Mouse (Mus musculus): ENCODE measurements around the gene E4f1. TPM values are rescaled to one million over a fixed set of nuclear protein-coding genes. Genes with fewer than 3 reads are reported as not detected.
"Not testable (repeated sequence)": the region's sequence is repeated elsewhere in the genome, so short reads cannot be mapped to it uniquely, and the experiment has no call there.

E4f1 gene
- total RNA-seq, 2 experiments from 2014 or later: 15.6 to 15.9 TPM

DNA sequence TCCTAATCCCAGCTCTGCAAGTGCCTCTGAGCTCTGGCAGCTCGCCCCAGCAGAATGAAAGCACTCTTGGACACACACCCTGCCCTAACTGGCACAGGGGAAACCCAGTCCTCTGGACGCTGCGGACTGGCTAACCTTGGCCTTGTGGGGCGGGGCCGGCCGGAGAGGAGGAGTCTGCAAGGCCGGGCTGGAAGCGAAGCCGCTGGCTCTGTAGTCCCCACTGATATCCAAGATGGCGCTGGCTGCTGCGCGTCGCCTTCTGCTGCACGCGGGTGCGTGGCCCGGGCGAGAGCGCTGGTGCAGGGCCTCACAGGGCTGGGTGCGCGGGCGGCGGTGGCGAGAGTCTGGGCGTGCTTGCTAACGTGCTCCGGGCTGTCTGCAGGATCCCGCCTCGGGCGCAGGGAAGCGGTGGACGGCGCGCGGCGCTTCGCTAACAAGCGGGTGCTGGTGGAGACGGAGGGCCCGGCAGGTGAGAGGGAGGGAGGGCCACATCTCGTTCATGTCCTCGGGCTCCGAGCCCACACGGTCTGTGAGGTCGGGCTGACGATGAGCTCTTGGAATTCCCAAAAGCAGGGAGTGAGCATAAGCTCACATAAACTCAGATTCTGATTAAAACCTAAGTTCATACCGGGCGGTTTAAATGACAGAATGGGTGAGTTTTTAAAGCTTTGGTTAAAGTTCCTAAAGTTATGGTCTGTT is 43.5 kb downstream of the E4f1 start, which contains the start of gene Eci1:
TSS of gene Eci1 (plus strand) at position 171 of the 699 bp plus-strand sequence.
- intact Hi-C loops (cut with DNase I): no loop called here
- peak; percentile 96 to 97 for DNase-seq

DNA sequence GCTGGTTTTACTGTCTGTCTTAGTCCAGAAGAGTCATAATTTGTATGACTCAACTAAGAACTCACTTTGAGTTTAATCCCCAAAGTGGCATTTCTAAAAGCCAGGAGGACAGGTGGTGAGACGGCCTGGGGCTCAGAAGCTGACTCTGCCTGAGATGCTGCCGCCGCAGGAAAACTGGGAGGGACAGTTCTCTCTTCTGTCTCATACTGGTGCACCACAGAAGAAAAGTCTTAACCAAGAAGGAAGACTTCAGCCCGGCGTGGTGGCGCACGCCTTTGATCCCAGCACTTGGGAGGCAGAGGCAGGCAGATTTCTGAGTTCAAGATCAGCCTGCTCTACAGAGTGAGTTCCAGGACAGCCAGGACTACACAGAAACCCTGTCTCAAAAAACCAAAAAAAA is 44.2 kb downstream of the E4f1 start:
- intact Hi-C loops (cut with DNase I): no loop called here
- DNase-seq: no peak

DNA sequence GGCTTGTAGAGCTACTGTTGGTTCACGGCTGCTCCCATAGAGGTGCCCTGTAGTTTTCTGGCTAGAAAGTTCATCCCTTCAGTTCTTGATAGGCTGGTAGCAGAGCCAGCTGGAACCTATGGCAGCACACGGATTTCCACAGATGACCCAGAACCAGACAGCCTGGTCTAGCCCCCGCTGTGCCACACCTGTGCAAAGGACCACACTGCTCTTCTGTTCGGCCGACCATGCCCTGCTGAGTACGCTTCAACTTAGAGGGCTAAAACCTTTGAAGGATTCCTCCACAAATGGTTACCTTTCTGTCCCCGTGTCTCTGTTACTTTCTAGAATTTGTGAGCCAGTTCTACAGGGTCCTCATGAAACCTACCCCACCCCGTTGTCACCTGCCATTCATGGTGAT is 44.8 kb downstream of the E4f1 start:
- intact Hi-C loops (cut with DNase I); DNase-seq: not testable (repeated sequence)

DNA sequence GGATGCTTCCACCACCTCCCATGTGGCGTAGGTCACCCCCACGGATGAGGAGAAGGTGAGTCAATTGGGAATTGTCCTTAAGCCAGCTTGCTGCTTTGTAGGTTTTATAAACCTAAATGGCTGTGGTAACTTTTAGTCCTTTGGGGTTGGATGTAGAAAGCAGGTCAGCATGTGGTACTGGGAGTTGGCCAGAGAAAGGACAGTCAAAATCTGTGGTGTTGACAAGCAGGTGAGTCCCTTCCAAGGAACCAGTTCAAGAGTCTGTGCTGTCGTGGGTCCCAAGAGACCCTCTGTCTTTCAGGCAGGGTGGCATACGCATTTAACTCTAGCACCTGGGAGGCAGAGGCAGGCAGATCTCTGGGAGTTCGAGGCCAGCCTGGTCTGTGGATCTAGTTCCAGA is 45.6 kb downstream of the E4f1 start:
- no peak for DNase-seq
- intact Hi-C loops (cut with DNase I): no loop called here

DNA sequence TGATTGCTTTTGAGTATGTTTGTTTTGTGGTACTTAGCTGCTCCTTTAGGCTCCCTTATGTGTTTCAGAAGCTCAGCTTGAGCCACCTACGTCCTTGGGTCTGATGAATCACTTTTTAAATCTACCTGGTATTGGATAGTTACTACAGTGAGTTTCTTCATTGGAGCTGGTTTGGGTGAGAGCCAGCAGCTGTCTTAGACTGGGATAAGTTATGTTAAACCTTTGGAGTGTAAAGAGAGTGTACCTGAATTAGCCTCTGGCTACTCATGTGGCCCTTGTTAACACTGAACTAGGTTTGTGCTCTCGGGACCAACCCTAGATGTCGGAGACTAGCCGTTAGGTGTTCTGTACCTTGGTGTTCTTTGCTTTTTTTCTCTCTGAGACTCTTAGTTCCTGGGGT is 47.0 kb downstream of the E4f1 start:
- DNase-seq: no peak
- intact Hi-C loops (cut with DNase I): no loop called here

DNA sequence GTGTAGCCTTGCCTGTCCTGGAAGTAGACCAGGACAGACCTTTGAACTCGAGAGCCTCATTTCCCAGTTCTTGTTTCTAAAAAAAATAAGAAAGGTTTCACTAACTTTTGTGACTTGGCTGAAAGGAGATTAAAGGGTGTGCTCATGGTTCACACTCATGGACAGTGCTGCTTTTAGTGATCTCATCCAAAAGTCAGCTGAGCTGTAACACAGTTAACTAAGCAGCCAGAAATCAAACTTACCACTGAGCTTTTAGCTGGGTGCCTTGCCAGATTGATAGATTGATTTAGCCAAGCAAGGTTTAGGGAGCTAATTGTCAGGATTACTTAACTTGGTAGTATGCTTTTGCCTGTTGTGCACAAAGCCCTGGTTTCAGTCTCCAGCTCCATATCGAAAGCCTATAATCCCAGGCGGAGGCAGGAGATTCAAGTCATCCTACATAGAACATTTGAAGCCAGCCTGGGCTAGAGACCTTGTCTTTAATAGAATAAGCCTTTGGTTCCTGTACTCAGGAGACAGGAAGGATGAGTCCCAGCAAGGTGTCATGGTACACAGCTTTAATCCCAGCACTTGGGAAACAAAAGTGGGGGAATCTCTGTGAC is 54.0 kb downstream of the E4f1 start:
- intact Hi-C loops (cut with DNase I): loop anchor here (2.0 kb wide), 1 partner anchor 37 kb away; no protein-coding TSS in a partner anchor
- DNase-seq: no peak

DNA sequence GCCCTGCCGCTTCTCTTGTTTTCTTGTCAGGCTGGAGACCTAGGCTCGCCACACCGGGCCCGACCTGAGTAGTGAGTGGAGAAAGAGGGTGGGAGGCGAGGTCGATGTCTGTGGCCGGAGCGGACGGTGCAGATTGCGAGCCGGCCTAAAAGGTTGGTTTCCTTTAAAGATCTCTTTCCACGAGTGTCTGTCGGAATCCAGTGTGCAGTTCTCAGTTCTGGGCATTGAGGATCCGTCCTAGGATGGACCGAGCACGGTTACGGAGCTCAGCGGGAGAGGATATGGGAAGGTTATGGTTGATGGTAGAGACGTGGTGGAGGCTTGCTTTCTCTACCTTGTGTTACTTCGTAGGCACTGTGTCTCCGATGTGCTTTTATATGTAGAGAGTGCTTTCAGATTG is 55.1 kb downstream of the E4f1 start:
- intact Hi-C loops (cut with DNase I): no loop called here

DNA sequence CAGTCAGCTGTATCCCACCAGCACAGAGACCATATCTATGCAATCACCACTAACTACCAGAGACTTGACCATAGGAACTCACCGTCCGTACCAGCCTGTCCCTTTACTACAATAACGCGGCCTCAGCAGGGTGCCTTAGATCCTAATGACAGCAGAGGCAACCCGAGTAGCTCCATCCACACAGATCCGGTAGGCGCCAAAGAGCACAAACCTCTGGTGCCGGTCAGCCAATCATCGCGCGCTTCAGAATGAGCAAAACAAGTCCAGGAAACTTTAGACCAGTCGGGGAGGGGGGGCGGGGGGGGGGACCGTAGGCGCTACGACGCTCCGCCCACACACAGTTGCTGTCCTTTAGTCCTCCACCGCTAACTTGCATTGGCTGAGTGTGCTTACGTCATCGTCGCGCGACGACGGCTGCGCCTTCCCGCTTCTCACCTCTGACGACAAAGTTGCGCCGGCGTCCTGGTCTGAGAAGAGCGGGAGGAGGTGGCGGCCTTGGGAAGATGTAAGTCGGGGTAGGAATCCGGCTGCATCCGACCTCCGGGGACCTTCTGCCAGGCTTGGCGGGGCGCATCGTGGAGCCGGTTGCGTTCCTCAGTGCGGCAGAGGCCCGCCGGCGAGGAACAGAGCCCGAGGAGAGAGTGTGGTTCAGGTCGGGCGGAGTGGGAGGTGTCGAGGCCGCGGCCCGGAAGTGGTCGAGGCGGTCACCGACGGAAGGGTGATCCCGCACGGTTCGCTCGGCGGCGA is 55.7 kb downstream of the E4f1 start, which contains the start of gene Rnps1:
TSS of gene Rnps1 (plus strand) at position 336 of the 747 bp plus-strand sequence.
- intact Hi-C loops (cut with DNase I): no loop called here
- DNase-seq: peak; percentile 95 to 97

More for the DNA sequence above, 55.1 kb downstream of the E4f1 start:
- DNase-seq: no peak

DNA sequence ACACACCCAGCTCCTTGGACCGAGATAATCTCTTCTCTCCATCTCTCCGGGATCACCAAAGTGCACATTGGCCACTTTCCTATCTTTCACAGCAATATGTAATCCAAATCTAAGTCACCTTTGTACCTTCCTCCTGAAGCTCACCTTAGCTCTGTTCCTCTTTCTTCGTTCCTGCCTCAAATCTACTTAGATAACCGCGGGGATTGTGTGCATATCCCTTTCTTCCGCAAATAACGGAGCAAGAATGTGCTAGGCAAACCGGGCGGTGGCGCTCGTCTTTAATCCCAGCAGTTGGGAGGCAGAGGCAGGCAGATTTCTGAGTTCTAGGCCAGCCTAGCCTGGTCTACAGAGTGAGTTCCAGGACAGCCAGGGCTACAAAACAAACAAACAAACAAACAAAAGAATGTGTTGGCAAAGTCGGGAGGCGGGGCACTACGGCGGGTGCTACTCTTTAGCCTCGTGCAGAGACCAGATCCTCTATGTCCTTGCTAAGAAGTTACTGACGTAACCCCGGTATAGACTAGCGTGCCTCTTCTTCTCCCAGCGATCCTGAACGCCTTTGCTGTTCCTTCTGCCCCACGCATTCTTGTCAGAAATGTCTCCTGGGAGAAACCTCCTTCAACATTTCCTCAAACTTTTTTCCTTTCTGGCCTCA is 56.4 kb downstream of the E4f1 start:
- intact Hi-C loops (cut with DNase I): no loop called here
- no peak for DNase-seq

DNA sequence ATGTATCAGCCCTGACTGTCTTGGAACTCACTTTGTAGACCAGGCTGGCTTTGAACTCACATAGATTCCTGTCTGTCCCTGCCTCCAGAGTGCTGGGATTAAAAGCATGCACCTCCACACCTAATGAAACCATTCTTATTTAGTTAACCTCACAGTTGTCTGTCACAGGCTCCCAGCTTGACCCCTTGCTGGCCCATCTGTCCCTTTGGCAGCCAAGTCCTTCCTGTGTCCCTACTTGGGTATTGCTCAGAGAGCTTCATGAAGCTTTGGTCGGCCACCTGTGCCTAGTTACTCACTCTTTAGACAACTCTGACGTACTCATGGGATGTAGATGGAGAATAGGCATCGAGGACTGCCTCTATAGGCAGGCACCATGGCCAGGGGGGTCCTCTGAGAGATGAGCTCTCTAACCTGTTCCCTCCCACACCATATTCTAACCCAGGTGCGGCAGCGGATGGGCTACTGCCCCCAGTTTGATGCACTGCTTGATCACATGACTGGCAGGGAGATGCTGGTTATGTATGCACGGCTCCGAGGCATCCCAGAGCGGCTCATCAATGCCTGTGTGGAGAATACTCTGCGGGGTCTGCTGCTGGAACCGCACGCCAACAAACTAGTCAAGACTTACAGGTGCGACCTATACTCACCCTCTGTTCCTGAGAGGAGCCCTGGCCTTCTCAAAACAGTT is 62.9 kb downstream of the E4f1 start:
- intact Hi-C loops (cut with DNase I): no loop called here

DNA sequence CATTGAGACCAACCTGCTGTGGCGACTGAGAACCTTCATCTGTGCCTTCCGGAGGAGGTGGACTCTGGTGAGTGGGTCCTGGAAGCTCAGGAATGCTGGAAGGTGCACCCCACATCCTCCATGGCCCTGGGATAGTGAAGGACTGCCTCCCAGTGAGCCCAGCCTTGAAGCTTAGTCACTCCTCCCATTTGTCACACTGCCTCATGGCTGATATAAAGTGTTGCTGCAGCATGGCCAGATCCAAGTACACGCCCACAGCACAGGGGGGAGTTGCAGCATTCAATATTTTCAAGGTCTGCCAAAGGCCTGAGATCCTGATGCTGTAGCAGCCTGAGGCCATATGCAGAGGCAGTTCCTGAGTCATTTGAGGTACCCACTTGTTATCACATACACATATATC is 67.7 kb downstream of the E4f1 start:
- peak in 1 of 2 experiments; percentile 17 for DNase-seq
- intact Hi-C loops (cut with DNase I): no loop called here

More for the DNA sequence above, 62.9 kb downstream of the E4f1 start:
- no peak for DNase-seq

DNA sequence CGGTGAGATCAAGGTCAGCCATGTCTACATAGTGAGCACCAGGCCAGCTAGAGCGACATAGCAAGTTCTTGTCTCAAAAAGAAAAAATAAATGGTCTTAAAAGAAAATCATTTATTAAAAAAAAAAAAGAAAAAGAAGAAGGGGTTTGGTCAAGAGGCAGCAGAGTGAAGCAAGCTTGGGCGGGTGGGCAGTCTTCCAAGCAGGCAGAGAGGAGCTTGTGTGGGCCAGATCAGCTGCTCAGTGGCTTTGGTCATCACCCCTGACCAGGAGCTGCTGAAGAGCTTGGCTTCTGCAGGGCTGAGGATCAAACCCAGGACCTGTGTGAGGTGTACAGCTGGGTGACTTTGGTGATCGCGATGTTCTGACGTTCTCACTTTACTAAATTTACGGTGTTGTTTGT is 75.7 kb downstream of the E4f1 start:
- peak in 1 of 2 experiments; percentile 10 for DNase-seq
- intact Hi-C loops (cut with DNase I): loop anchor here (5.0 kb wide), 1 partner anchor 242 kb away; the partner anchor contains the start of gene Pdpk1

Other genes with a start within 250 kb of the E4f1 start
- gene Tedc2, start 249.5 kb downstream of the E4f1 start, total RNA-seq (2021): 1 to 10 TPM; 3.5 to 5.0 TPM
- 1 to 10 TPM; 6.9 to 7.7 TPM for gene Ccnf, start 218.8 kb downstream of the E4f1 start, total RNA-seq (2021)
- gene Abca17, start 119.2 kb downstream of the E4f1 start, total RNA-seq (2021): not detected
- gene Abca3, start 118.4 kb downstream of the E4f1 start, total RNA-seq (2021): 10 to 100 TPM; 14.5 to 15.3 TPM
- gene Rnps1, start 55.7 kb downstream of the E4f1 start, total RNA-seq (2021): 10 to 100 TPM; 94.7 to 97.3 TPM
- 100 to 1,000 TPM; 412 to 459 TPM for gene Eci1, start 43.7 kb downstream of the E4f1 start, total RNA-seq (2021)
- 1 to 10 TPM; 1.0 to 1.6 TPM for gene Dnase1l2, start 27.2 kb downstream of the E4f1 start, total RNA-seq (2021)
- gene Pgp, start 79 bp upstream of the E4f1 start, total RNA-seq (2021): 10 to 100 TPM; 38.5 to 39.9 TPM
- under 1 TPM in 1 of 2 experiments, not detected in 1; 0.26 TPM for gene Bricd5, start 3.6 kb upstream of the E4f1 start, total RNA-seq (2021)
- gene Mlst8, start 8.8 kb upstream of the E4f1 start, total RNA-seq (2021): 10 to 100 TPM; 11.6 to 12.9 TPM
- under 1 TPM; 0.48 to 0.52 TPM for gene Caskin1, start 18.3 kb upstream of the E4f1 start, total RNA-seq (2021)
- gene Traf7, start 57.6 kb upstream of the E4f1 start, total RNA-seq (2021): 10 to 100 TPM; 75.9 to 77.9 TPM
- gene Rab26, start 63.9 kb upstream of the E4f1 start, total RNA-seq (2021): under 1 TPM; 0.32 to 0.45 TPM
- 10 to 100 TPM; 60.1 to 72.2 TPM for gene Pkd1, start 79.5 kb upstream of the E4f1 start, total RNA-seq (2021)
- gene Tsc2, start 162.3 kb upstream of the E4f1 start, total RNA-seq (2021): 10 to 100 TPM; 86.0 to 95.6 TPM
- gene Nthl1, start 162.4 kb upstream of the E4f1 start, total RNA-seq (2021): 1 to 10 TPM; 3.2 to 3.4 TPM
- 100 to 1,000 TPM; 108 to 133 TPM for gene Slc9a3r2, start 180.0 kb upstream of the E4f1 start, total RNA-seq (2021)
- not detected for gene Npw, start 188.1 kb upstream of the E4f1 start, total RNA-seq (2021)
- gene Zfp598, start 199.4 kb upstream of the E4f1 start, total RNA-seq (2021): 10 to 100 TPM; 25.1 to 25.4 TPM
- gene Syngr3, start 219.6 kb upstream of the E4f1 start, total RNA-seq (2021): not detected
- 10 to 100 TPM; 18.9 to 19.8 TPM for gene Gfer, start 225.8 kb upstream of the E4f1 start, total RNA-seq (2021)
- gene Noxo1, start 225.9 kb upstream of the E4f1 start, total RNA-seq (2021): 1 to 10 TPM in 1 of 2 experiments, under 1 TPM in 1; 0.93 to 2.9 TPM
- gene Tbl3, start 237.3 kb upstream of the E4f1 start, total RNA-seq (2021): 10 to 100 TPM; 20.8 to 21.5 TPM
- not detected for gene Rnf151, start 247.8 kb upstream of the E4f1 start, total RNA-seq (2021)
- gene Rps2, start 247.8 kb upstream of the E4f1 start, total RNA-seq (2021): 100 to 1,000 TPM; 730 to 736 TPM

All from heart, postnatal 10 days (tissue).